Mouse (Mus musculus) embryo, embryonic 11 days (tissue): ENCODE data around the gene Zbtb32.
A peak's percentile ranks its signal among the peaks of the same experiment; 100 is the strongest.

Source experiments
- DNase-seq: peaks from one replicate; pipeline ENCODE4 v3.0.0-alpha.2; 2015

Gene Zbtb32

DNA sequence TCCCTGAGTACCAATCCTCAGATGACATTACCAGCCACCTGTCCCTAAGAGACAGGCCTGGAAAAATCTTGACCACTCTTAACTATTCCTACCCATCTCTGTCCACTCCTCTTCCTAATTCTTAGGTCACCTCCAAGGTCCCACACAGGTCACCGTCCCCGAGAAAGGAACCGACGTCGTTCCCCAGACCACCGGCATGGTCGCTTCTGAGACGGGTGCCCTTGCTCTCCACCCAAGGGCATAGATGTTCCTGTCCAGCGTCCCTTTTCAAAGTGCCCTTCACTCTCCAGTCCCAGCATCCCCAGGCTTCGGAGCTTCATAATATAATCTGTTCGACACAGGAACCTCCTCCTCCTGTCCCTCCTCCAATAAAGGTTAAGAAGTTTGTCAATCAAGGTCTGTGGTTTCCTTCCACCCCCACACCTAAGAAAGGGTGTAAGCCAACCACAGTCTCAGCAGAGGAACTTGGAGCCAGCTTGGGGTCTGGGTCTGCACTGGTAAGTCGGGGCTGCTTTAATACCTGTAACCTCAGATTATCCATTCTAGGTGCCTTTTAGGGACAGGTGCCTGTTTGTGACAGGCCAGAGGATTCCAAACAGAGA is 33.6 kb downstream of the Zbtb32 start, which contains the start of gene Igflr1:
Gene Igflr1 (plus strand): TSS at position 458 of the 602 bp plus-strand sequence.
- no peak for DNase-seq

- no peak for DNase-seq
Observed at GRCm38 (mm10) chr7:30563906-30564280, 34.8 kb downstream of the Zbtb32 start.

DNA sequence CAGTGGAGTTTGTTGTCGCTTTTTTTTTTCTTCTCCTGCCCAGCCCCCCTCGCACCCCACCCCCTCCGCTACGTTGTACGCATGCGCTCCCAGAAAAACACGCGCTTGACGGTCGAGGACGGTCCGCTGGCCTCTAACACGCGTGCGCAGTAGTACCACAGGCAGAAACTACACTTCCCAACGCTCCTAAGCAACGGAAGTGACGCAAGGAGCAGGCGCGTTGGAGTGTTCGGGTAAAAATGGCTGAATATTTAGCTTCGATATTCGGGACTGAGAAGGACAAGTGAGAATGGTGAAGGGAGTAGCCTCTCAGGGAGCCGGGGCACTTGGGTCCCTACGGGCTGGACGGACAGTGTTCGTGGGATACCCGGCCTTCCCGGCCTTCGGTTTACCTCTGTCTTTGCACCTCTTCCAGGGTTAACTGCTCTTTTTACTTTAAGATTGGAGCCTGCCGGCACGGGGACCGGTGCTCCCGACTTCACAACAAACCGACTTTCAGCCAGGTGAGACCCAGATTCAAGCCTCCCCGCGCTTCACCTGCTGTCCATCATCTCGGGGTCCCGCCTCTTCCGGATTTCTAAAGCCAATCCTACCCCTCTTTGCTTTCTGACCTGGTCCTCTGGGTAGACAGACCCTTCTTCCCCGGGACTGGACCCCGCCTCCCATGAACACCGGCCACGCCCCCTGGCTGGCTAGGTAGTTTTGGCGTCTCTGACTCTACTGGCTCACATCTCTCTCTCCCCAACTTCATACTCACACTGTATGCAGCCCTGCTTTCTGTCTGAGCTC is 35.4 kb downstream of the Zbtb32 start, which contains the start of the genes U2af1l4, Gm49396 and Psenen:
Gene U2af1l4 (plus strand): TSS at position 185 of the 789 bp plus-strand sequence.
Gene Gm49396 (plus strand): TSS at position 228 of the 789 bp plus-strand sequence.
Gene Psenen (minus strand): TSS at position 511 of the 789 bp plus-strand sequence.
- peak; percentile 98 for DNase-seq

DNA sequence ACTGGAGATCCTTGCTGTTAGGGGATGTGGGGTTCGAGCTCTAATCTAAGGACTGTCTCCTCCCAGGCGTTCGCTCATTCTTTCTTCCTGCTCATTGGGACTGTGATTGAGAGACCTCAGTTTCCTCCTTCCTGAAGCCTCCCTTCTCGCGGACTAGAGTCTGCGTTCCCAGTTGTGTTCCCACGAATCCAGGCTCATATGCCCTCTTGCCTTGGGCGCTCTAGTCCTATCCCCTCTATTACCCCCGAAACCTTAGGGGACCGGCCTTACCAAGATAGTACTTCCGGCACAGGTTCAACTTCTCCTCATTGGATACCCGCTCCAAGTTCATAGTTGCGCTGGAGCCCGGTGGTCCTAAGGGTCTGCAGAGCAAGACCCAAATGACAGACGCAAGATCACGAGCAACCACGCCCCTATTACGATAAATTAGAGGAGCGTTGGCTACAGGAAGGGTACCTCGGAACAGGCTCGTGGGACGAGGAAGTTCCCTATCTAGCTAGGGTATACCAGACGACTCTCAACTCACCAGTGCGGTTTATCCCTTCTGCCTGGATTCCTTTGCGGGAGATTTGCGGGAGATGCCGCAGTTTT is 36.1 kb downstream of the Zbtb32 start:
- DNase-seq: no peak

DNA sequence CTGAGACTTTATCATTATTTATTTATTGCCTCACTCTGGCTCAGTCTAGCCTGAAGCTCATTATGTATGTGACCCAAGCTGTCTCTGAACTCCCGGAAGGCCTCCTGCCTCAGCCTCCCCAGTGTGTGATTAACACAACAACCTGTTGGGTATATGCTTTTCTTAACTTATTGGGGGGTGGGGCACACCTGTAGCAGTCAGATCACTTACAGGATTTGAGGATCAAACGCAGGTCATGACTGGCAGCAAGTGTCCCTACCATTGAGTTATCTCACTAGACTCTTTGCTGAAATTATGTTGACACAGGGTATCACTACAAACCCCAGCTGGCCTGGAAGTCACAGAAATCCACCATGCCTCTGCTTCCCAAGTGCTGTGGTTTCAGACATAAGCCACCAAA is 38.4 kb downstream of the Zbtb32 start:
- DNase-seq: no peak

- DNase-seq: peak; percentile 97
Observed at GRCm38 (mm10) chr7:30559443-30559954, 39.2 kb downstream of the Zbtb32 start, which contains the start of gene Lin37. Lin37 (minus strand) TSS chr7:30559838.

- DNase-seq: no peak
Observed at GRCm38 (mm10) chr7:30558656-30559442, 39.9 kb downstream of the Zbtb32 start.

GRCm38 (mm10) chr7:30557901-30558514 is 40.7 kb downstream of the Zbtb32 start:
- DNase-seq: no peak

GRCm38 (mm10) chr7:30556894-30557536 is 41.7 kb downstream of the Zbtb32 start:
- peak; percentile 35 for DNase-seq

GRCm38 (mm10) chr7:30553810-30554584 is 44.7 kb downstream of the Zbtb32 start:
- DNase-seq: no peak

GRCm38 (mm10) chr7:30553021-30553589 is 45.6 kb downstream of the Zbtb32 start:
- DNase-seq: peak; percentile 24

- peak; percentile 98 for DNase-seq
Observed at GRCm38 (mm10) chr7:30552102-30553020, 46.3 kb downstream of the Zbtb32 start, which contains the start of the genes Hspb6 and Proser3. Hspb6 (plus strand) TSS chr7:30552178. Proser3 (minus strand) TSS chr7:30552299.

GRCm38 (mm10) chr7:30551445-30552101 is 47.1 kb downstream of the Zbtb32 start:
- peak; percentile 81 for DNase-seq

- DNase-seq: no peak
Observed at GRCm38 (mm10) chr7:30550603-30551002, 48.1 kb downstream of the Zbtb32 start.

DNA sequence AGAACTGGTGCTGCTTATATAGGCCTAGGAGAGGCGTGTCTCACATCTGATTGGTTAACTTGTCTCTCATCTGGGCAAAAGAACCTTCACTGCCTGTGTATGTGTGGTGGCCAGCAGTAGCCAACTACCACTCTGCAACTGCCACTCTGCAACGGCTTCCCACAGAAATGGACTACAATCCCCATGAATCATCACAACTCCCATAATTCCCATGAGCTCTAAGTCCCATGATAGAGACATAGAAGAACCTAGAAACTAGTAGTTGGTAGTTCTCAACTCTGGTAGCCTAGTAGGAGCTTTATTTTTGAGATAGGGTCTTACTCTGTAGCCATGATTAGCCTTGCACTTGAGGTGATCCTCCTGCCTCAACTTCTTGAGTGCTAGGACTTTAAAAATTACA is 48.8 kb downstream of the Zbtb32 start:
- no peak for DNase-seq

DNA sequence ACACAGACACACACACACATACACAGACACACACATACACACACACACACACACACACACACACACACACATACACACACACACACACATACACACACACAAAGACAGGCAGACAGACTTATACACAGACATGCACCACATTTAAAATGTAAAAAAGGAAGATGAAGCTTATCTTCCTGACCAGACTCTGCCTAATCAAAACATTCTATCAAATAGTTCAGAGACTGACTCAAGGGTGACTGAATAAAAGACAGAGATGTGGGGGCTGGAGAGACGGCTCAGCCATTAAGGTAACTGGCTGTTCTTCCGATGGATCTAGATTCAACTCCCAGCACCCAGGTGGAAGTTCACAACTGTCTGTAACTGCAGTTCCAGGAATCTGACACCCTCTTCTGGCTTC is 54.4 kb downstream of the Zbtb32 start:
- no peak for DNase-seq

DNA sequence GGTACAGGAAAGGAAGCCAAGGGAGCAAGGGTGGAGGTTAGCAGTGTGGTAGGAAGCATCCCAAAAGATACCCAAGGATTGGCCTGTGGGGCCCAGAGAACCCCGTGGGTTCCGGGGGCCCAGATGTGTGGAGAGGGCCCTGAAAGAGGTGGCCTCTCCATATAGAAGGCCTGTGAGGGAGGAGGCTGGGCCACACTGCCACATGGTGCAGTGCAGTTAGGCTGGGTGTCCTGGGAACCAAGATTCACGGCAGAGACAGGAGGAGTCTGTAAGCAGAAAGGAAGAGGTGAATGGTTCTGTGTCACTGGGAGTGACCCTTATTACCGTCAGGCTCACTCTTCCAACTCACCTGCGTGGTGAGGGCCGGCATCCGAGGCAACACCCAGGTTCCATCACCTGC is 58.1 kb downstream of the Zbtb32 start:
- DNase-seq: no peak
